ENCODE assay signal across 8 mouse cellular contexts in the genomic region with DNA sequence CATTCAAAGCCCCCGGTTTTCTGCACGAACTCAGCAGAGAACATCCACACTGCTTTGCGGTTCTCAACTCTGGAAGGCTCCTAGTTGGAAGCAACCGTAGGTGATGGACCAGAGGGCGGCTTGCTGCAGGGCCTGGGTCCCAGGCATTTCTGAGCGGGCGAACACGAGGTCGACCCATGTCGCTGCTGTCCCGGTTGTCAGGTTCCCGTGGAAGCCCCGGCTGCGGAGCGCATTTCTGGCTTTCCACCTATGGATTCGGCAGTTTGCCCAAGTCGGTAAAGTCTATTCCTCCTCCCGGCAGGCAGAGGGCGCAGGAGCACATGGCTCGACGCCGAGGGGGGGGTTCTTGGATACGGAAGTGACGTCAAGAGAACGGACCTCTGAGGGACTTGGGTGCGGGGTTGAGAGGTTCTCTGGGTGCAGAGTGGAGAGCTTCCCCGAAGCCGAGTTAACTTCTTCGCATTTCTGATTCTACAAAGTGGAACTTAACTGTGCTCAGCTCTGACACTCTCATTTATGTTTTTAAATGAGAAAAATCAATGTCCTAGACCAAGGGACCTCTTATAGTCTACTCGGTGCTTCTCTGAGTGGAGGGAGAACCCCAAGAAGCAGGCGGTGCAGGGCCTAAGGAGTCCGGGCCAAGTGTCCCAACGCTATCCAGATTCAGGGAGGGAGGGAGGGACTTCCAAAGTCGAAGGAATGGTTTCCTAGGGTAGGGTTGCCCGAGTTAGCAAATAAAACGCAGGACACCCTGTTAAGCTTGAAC. TPM values are rescaled to one million over a fixed set of nuclear protein-coding genes. Genes with fewer than 3 reads are reported as not detected.
DNase-seq lines count a peak whose midpoint lies in the region; ATAC-seq and TF ChIP-seq lines count a peak whose summit lies in the region.

No protein-coding gene starts in this region.

- H3K9me3 ChIP-seq in intestine, embryonic 15.5 days: no peaks in the 10 kb centered on the region

- no peaks in the 10 kb centered on the region for H3K27me3 ChIP-seq in intestine, embryonic 15.5 days (replicated peaks)

- no peaks in the 10 kb centered on the region for H3K36me3 ChIP-seq in intestine, embryonic 15.5 days

- H3K27ac ChIP-seq in cortical plate, adult 2 months (ENCODE audit: insufficient read depth, low read length): 0 out of 2 replicates have a peak overlapping the region, but pooled peaks have one; percentile 49
- no peak overlapping the region for H3K27ac ChIP-seq in intestine, embryonic 15.5 days

- intact Hi-C loops in left cerebral cortex, postnatal 14 days (cut with DNase I): no loop called here

- peak overlapping the region; percentile 45; the same call in 1 of the 2 replicates for H3K9ac ChIP-seq in intestine, embryonic 15.5 days

- DNase-seq in adrenal gland, adult (ENCODE audit: inconsistent age in 2 of 2, low spot score in 1 of 2): peak; percentile 81 to 93
- peak; percentile 62 for DNase-seq in gastrocnemius, postnatal 25 days
- peak; percentile 87 to 90 for DNase-seq in left cerebral cortex, postnatal 14 days (ENCODE audit: low spot score in 2 of 2)
- DNase-seq in right cerebral cortex, postnatal 14 days: peak; percentile 85
- DNase-seq in yolk sac, embryonic 10.5 days (ENCODE audit: low spot score): peak; percentile 78

- H3K4me3 ChIP-seq in cortical plate, adult 2 months (ENCODE audit: insufficient read depth, low read length): peak overlapping the region; percentile 34
- H3K4me3 ChIP-seq in intestine, embryonic 15.5 days (replicated peaks): peak overlapping the region; percentile 30

- peak; percentile 80 for TF ChIP-seq POLR2A in cortical plate, adult 2 months (IDR thresholded peaks at IDR 0.05; ENCODE audit: extremely low read depth, insufficient read depth, low read length)

- WGBS in intestine, embryonic 15.5 days: 12% methylated on average over 36 of the region's 36 CpGs

- peak overlapping the region; percentile 83 for H3K4me2 ChIP-seq in intestine, embryonic 15.5 days (replicated peaks)

- peak; percentile 90 for ATAC-seq in intestine, embryonic 15.5 days
- peak; percentile 85 for ATAC-seq in megakaryocyte-erythroid progenitor cell, adult 5-6 weeks (replicated peaks; ENCODE audit: low FRiP score, low TSS enrichment, poor library complexity, severe bottlenecking)

- TF ChIP-seq CTCF in cortical plate, adult 2 months (IDR thresholded peaks at IDR 0.05; ENCODE audit: extremely low read depth, insufficient read depth, low read length): peak; percentile 67

- H3K4me1 ChIP-seq in cortical plate, adult 2 months (ENCODE audit: control insufficient read depth, insufficient read depth, low read length): peaks cover 5% of the 10 kb centered on the region
- peaks cover 3% of the 10 kb centered on the region; the same call in 1 of the 2 replicates for H3K4me1 ChIP-seq in intestine, embryonic 15.5 days (replicated peaks)

RNA-seq across cellular contexts. Expression of gene Azin2, which starts 37.2 kb away (rescaled TPM):
- 46.0 and 51.4 TPM in 2 replicates for polyA plus RNA-seq in cortical plate, adult 2 months (2012; rRNA removed)
- total RNA-seq in gastrocnemius, postnatal 25 days (2021): 1 to 10 TPM; 1.8 to 3.1 TPM
- polyA plus RNA-seq in intestine, embryonic 15.5 days (2015; fragmentation: Nextera tagmentation; extraction: Ambion mirVana): 12.9 and 13.3 TPM in 2 replicates
- 10 to 100 TPM; 42.1 to 43.5 TPM for total RNA-seq in left cerebral cortex, postnatal 14 days (2021)
- total RNA-seq in megakaryocyte-erythroid progenitor cell, adult 5-6 weeks (2014; fragmentation: Nextera tagmentation): not detected in 2 replicates
- not detected in 2 replicates for total RNA-seq in megakaryocyte-erythroid progenitor cell, adult 5-6 weeks (2017)

RNA-seq across cellular contexts. Expression of gene Trim62, which starts 41.6 kb away (rescaled TPM):
- polyA plus RNA-seq in cortical plate, adult 2 months (2012; rRNA removed): 10.7 and 11.2 TPM in 2 replicates
- total RNA-seq in gastrocnemius, postnatal 25 days (2021): under 1 TPM; 0.59 to 0.88 TPM
- 3.5 and 3.8 TPM in 2 replicates for polyA plus RNA-seq in intestine, embryonic 15.5 days (2015; fragmentation: Nextera tagmentation; extraction: Ambion mirVana)
- 10 to 100 TPM; 18.1 to 23.0 TPM for total RNA-seq in left cerebral cortex, postnatal 14 days (2021)
- total RNA-seq in megakaryocyte-erythroid progenitor cell, adult 5-6 weeks (2014; fragmentation: Nextera tagmentation): 0.54 and 0.79 TPM in 2 replicates
- total RNA-seq in megakaryocyte-erythroid progenitor cell, adult 5-6 weeks (2017): 0.38 TPM in 1 of 2 replicates, not detected in the other

Comparison
In these comparisons a context has a peak if more than half of its experiments do, and no peak if none do; other contexts are left out.
1. RNA of gene Azin2, which starts 37.2 kb away (total RNA-seq): 42.1 to 43.5 TPM in left cerebral cortex, postnatal 14 days; 1.8 to 3.1 TPM in gastrocnemius, postnatal 25 days and not detected in megakaryocyte-erythroid progenitor cell, adult 5-6 weeks; every median in the first group is over 10 times any median in the second.
2. RNA of gene Trim62, which starts 41.6 kb away (total RNA-seq): 18.1 to 23.0 TPM in left cerebral cortex, postnatal 14 days; 0.59 to 0.88 TPM in gastrocnemius, postnatal 25 days and 0.38 to 0.79 TPM in megakaryocyte-erythroid progenitor cell, adult 5-6 weeks; every median in the first group is over 10 times any median in the second.
3. Peak in every context shown above with its lines, with median percentiles within 50 percentile points of each other: DNase-seq.